Mouse (Mus musculus) kidney, embryonic 14.5 days (tissue): ENCODE measurements around the gene Samd4. TPM values are rescaled to one million over a fixed set of nuclear protein-coding genes. Genes with fewer than 3 reads are reported as not detected.

ENCODE experiments used
- ATAC-seq: fragments of 200-750 bp; cut with Nextera tagmentation; 2 replicates; pipeline ENCODE4 v1.8.0; 2017; ENCODE audit warnings: moderate number of reproducible peaks, mild to moderate bottlenecking, moderate TSS enrichment, moderate library complexity; ENCODE audit not compliant: low FRiP score, low TSS enrichment
- H3K27ac ChIP-seq: fragments of 300-500 bp; sonication (generic); 2 replicates; pipeline ENCODE4 v1.5.1; 2014; ENCODE audit warnings: low read depth, mild to moderate bottlenecking, low read length, moderate library complexity, mixed read lengths
- H3K27me3 ChIP-seq: fragments of 300-500 bp; sonication (generic); 2 replicates; pipeline ENCODE4 v1.6.1; 2014; ENCODE audit warnings: mild to moderate bottlenecking, low read length; ENCODE audit not compliant: control insufficient read depth, insufficient read depth
- H3K36me3 ChIP-seq: fragments of 300-500 bp; sonication (generic); 2 replicates; pipeline ENCODE4 v1.6.1; 2014; ENCODE audit warnings: low read length, mixed read lengths; ENCODE audit not compliant: control insufficient read depth, insufficient read depth
- H3K4me1 ChIP-seq: fragments of 300-500 bp; sonication (generic); 2 replicates; pipeline ENCODE4 v1.6.1; 2014; ENCODE audit warnings: low read length, mixed read lengths; ENCODE audit not compliant: control insufficient read depth, insufficient read depth
- H3K4me2 ChIP-seq: fragments of 300-500 bp; sonication (generic); replicated peaks from 2 replicates; pipeline ENCODE4 v1.6.1; 2014; ENCODE audit warnings: low read depth, mild to moderate bottlenecking, low read length
- H3K4me3 ChIP-seq: fragments of 300-500 bp; sonication (generic); 2 replicates; pipeline ENCODE4 v1.5.1; 2014; ENCODE audit warnings: mild to moderate bottlenecking, low read length
- H3K9ac ChIP-seq: fragments of 300-500 bp; sonication (generic); 2 replicates; pipeline ENCODE4 v1.6.1; 2014; ENCODE audit warnings: low read depth, mild to moderate bottlenecking, low read length, moderate library complexity
- H3K9me3 ChIP-seq: fragments of 300-500 bp; sonication (generic); 2 replicates; pipeline ENCODE4 v1.6.1; 2016; ENCODE audit warnings: low read length; ENCODE audit not compliant: control insufficient read depth
- WGBS: fragments of 180-500 bp; shearing (Covaris S2); extraction: QIAGEN DNeasy Blood & Tissue Kit; methylation state at CpG from one replicate; pipeline ENCODE4 v1.1.7; 2014; 5-methylcytosine and 5-hydroxymethylcytosine counted together
- polyA plus RNA-seq: library from polyadenylated mRNA; unstranded; fragments of >200 nt; fragmentation: Nextera tagmentation; extraction: Ambion mirVana; gene quantifications from 2 replicates; pipeline ENCODE4 v1.2.1, GENCODE M21; 2014

The Samd4 gene
- polyA plus RNA-seq, 1 experiment from 2014 or later = 2.6 TPM

GRCm38 (mm10) chr14:46941077-46941476, 58.4 kb downstream of the Samd4 start:
- Histone ChIP-seq H3K4me2 (no peak overlapping the region), H3K4me3 (no peak overlapping the region), H3K36me3 (no peaks in the 10 kb centered on the region), H3K27ac (peak overlapping the region; percentile 59; the same call in 1 of the 2 replicates), H3K27me3 (no peaks in the 10 kb centered on the region), H3K4me1 (peaks cover 15% of the 10 kb centered on the region; the same call in 1 of the 2 replicates), H3K9ac (no peak overlapping the region), H3K9me3 (no peaks in the 10 kb centered on the region)
- peak; percentile 58 for ATAC-seq
- 51% methylated on average over 6 of the region's 6 CpGs for WGBS

- H3K9me3 ChIP-seq = no peaks in the 10 kb centered on the region
- H3K9ac ChIP-seq = no peak overlapping the region
- no peak overlapping the region for H3K4me2 ChIP-seq
- no peak overlapping the region for H3K27ac ChIP-seq
- no peaks in the 10 kb centered on the region for H3K27me3 ChIP-seq
- peak; percentile 88 for ATAC-seq
- H3K4me1 ChIP-seq = peaks cover 15% of the 10 kb centered on the region; the same call in 1 of the 2 replicates
- 61% methylated on average over 23 of the region's 23 CpGs for WGBS
- no peak overlapping the region for H3K4me3 ChIP-seq
- no peaks in the 10 kb centered on the region for H3K36me3 ChIP-seq
Observed at GRCm38 (mm10) chr14:46941896-46942812, 59.5 kb downstream of the Samd4 start.

GRCm38 (mm10) chr14:46944411-46944810, 61.8 kb downstream of the Samd4 start:
- Histone ChIP-seq H3K27me3 (no peaks in the 10 kb centered on the region), H3K4me2 (no peak overlapping the region), H3K4me1 (peaks cover 15% of the 10 kb centered on the region; the same call in 1 of the 2 replicates), H3K9me3 (no peaks in the 10 kb centered on the region), H3K4me3 (no peak overlapping the region), H3K9ac (no peak overlapping the region), H3K36me3 (no peaks in the 10 kb centered on the region), H3K27ac (no peak overlapping the region)
- ATAC-seq = no peak
- 84% methylated on average over 3 of the region's 3 CpGs for WGBS

GRCm38 (mm10) chr14:46945903-46946490, 63.3 kb downstream of the Samd4 start:
- Histone ChIP-seq H3K4me2 (no peak overlapping the region), H3K9ac (no peak overlapping the region; the same call in 1 of the 2 replicates), H3K36me3 (no peaks in the 10 kb centered on the region), H3K9me3 (no peaks in the 10 kb centered on the region), H3K4me3 (no peak overlapping the region), H3K4me1 (peaks cover 15% of the 10 kb centered on the region; the same call in 1 of the 2 replicates), H3K27ac (no peak overlapping the region), H3K27me3 (no peaks in the 10 kb centered on the region)
- WGBS = 78% methylated on average over 10 of the region's 10 CpGs
- ATAC-seq = no peak

GRCm38 (mm10) chr14:46947644-46948043, 65.0 kb downstream of the Samd4 start:
- H3K4me2 ChIP-seq = no peak overlapping the region
- no peak overlapping the region for H3K4me3 ChIP-seq
- no peak overlapping the region for H3K9ac ChIP-seq
- H3K9me3 ChIP-seq = no peaks in the 10 kb centered on the region
- ATAC-seq = no peak
- H3K4me1 ChIP-seq = peaks cover 5% of the 10 kb centered on the region; the same call in 1 of the 2 replicates
- 93% methylated on average over 3 of the region's 3 CpGs for WGBS
- no peaks in the 10 kb centered on the region for H3K27me3 ChIP-seq
- H3K36me3 ChIP-seq = no peaks in the 10 kb centered on the region
- H3K27ac ChIP-seq = no peak overlapping the region

GRCm38 (mm10) chr14:46950527-46951384, 68.1 kb downstream of the Samd4 start:
- no peak for ATAC-seq
- Histone ChIP-seq H3K9ac (peak overlapping the region; percentile 12; the same call in 1 of the 2 replicates), H3K27ac (no peak overlapping the region), H3K4me1 (peaks cover 11% of the 10 kb centered on the region; the same call in 1 of the 2 replicates), H3K27me3 (no peaks in the 10 kb centered on the region), H3K9me3 (no peaks in the 10 kb centered on the region), H3K4me3 (no peak overlapping the region), H3K4me2 (no peak overlapping the region), H3K36me3 (no peaks in the 10 kb centered on the region)
- 27% methylated on average over 11 of the region's 11 CpGs for WGBS

GRCm38 (mm10) chr14:46952264-46952663, 69.6 kb downstream of the Samd4 start:
- Histone ChIP-seq H3K4me3 (no peak overlapping the region), H3K27ac (no peak overlapping the region), H3K27me3 (no peaks in the 10 kb centered on the region), H3K9me3 (no peaks in the 10 kb centered on the region), H3K36me3 (no peaks in the 10 kb centered on the region), H3K4me1 (peaks cover 19% of the 10 kb centered on the region), H3K4me2 (no peak overlapping the region), H3K9ac (no peak overlapping the region)
- no peak for ATAC-seq
- WGBS = 48% methylated on average over 2 of the region's 2 CpGs

GRCm38 (mm10) chr14:46955109-46955508, 72.5 kb downstream of the Samd4 start:
- Histone ChIP-seq H3K36me3 (no peaks in the 10 kb centered on the region), H3K4me2 (no peak overlapping the region), H3K4me3 (no peak overlapping the region), H3K27me3 (no peaks in the 10 kb centered on the region), H3K27ac (no peak overlapping the region), H3K4me1 (peaks cover 18% of the 10 kb centered on the region), H3K9ac (no peak overlapping the region), H3K9me3 (no peaks in the 10 kb centered on the region)
- ATAC-seq = no peak
- WGBS = 34% methylated on average over 2 of the region's 2 CpGs
